Mouse (Mus musculus): ENCODE measurements around the gene Plscr5. TPM values are rescaled to one million over a fixed set of nuclear protein-coding genes. Genes with fewer than 3 reads are reported as not detected.

The Plscr5 gene
- polyA plus RNA-seq, 1 experiment from 2014 or later: not detected

DNA sequence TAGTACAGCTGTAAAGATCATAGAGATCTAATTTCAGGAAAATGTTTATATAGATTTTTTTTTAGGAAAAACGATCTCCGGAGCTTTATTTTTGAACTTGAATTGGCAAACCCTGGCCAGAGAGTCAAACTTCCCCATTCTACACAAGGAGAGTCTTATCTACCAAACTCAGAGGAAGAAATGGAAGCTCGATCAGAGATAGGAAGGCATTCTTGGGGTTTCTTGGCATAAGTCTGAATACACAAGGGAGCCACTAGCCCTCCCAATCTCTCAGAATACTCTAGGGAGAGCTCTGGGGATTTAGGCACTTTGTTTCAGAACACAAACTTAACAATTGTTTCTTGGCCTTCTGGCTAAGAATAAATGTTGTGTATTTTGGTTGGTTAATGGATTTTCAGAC, 27.4 kb downstream of the Plscr5 start:
- H3K4me1 ChIP-seq (replicated peaks; ENCODE audit: control insufficient read depth, insufficient read depth, low read length): no peaks in the 10 kb centered on the region

DNA sequence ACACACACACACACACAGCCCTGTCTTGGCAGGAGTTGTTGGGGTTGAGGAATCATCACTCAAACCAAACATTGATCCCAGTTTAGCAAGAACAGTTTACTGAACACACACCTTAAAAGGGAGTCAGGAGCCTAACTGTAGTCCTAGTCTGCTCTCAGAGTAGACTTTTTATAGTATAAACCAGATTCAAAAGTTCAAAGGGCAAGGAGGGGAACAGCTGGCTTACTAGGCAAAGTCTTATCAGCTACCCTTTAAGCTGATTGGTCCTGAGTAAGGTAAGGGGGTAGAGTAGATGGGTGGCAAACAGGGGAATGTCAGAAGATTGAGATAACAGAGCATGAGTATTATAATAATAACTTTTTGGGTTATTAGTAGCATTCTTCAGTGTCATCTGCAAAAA, 28.7 kb downstream of the Plscr5 start:
- H3K4me3 ChIP-seq (ENCODE audit: low read length): no peak overlapping the region
- H3K4me1 ChIP-seq (replicated peaks; ENCODE audit: control insufficient read depth, insufficient read depth, low read length): no peaks in the 10 kb centered on the region
- no peak overlapping the region for H3K27ac ChIP-seq (ENCODE audit: low read length)
- H3K27me3 ChIP-seq (ENCODE audit: control insufficient read depth, insufficient read depth, low read depth, low read length): no peaks in the 10 kb centered on the region
- no peaks in the 10 kb centered on the region for H3K9me3 ChIP-seq (ENCODE audit: control insufficient read depth, low read length)
- H3K36me3 ChIP-seq (ENCODE audit: control insufficient read depth, insufficient read depth, low read length): no peaks in the 10 kb centered on the region
- ATAC-seq (ENCODE audit: low read depth): no peak
- H3K4me2 ChIP-seq (ENCODE audit: low read depth, low read length): no peak overlapping the region
- no peak overlapping the region for H3K9ac ChIP-seq (ENCODE audit: low read length)

More for the DNA sequence above, 27.4 kb downstream of the Plscr5 start:
- Histone ChIP-seq H3K36me3 (ENCODE audit: control insufficient read depth, insufficient read depth, low read length) (no peaks in the 10 kb centered on the region), H3K9me3 (ENCODE audit: control insufficient read depth, low read length) (no peaks in the 10 kb centered on the region), H3K27ac (ENCODE audit: low read length) (no peak overlapping the region), H3K9ac (ENCODE audit: low read length) (no peak overlapping the region), H3K27me3 (ENCODE audit: control insufficient read depth, insufficient read depth, low read depth, low read length) (no peaks in the 10 kb centered on the region), H3K4me2 (ENCODE audit: low read depth, low read length) (no peak overlapping the region), H3K4me3 (ENCODE audit: low read length) (no peak overlapping the region)
- WGBS: 35% methylated on average over 3 of the region's 3 CpGs
- no peak for ATAC-seq (ENCODE audit: low read depth)

DNA sequence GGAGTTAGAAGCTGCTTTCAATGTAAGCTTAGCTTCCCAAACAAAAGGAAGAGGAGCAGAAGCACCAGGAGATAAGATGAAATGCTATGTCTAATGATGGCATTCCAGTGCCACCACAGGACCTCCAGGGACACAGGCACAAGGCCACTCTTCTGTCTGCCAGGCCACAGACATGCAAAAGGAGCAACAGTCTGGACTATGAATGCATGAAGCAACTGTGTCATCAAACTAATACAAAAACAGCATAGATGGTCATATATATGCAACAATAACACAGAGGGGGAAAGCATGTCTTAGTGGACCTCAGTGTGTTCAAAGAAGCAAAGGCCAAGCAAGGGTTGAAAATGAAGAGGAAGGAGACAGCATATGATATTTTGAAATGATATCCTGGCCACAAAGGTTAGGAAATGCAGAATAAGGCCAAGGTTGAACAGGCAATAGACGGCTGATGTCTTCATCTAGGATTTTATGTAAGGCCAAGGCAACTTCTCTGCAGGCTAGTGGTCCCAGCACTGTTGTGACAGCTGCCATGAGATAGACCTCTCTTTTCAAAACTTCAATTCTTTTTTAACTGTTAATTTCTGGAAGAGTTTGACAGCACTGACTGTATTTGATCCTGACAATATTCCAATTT, 32.0 kb downstream of the Plscr5 start:
- H3K27me3 ChIP-seq (ENCODE audit: control insufficient read depth, insufficient read depth, low read depth, low read length): no peaks in the 10 kb centered on the region
- no peak overlapping the region for H3K4me3 ChIP-seq (ENCODE audit: low read length)
- no peaks in the 10 kb centered on the region for H3K4me1 ChIP-seq (replicated peaks; ENCODE audit: control insufficient read depth, insufficient read depth, low read length)
- H3K9ac ChIP-seq (ENCODE audit: low read length): no peak overlapping the region
- no peak for ATAC-seq (ENCODE audit: low read depth)
- no peaks in the 10 kb centered on the region for H3K9me3 ChIP-seq (ENCODE audit: control insufficient read depth, low read length)
- no peaks in the 10 kb centered on the region for H3K36me3 ChIP-seq (ENCODE audit: control insufficient read depth, insufficient read depth, low read length)
- 90% methylated on average over 1 of the region's 1 CpGs for WGBS
- H3K27ac ChIP-seq (ENCODE audit: low read length): no peak overlapping the region
- no peak overlapping the region for H3K4me2 ChIP-seq (ENCODE audit: low read depth, low read length)

DNA sequence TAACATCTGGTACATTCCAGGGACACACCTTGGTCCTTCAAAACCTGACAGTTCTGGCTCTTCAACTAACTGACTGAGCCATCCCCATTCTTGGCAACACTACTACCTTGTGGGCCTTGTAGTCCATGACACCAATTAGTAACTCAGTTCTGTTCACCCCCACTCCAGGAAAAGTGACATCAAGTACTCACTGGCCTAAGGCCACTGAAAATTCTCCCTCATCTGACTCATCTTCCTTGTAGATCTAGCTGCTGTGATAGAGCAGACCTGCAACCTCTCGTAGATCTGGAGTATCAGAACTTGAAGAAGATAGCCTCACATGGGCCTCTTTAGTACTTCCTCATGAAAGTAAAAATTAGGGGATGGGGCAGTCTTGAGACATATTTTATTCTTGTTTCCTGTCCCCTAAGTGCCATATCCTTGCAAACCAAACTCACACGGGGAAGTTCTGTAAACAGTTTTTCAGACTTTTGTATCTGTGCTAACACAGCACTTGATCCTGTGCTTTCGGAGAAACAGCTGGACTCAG, 33.5 kb downstream of the Plscr5 start:
- Histone ChIP-seq H3K36me3 (ENCODE audit: control insufficient read depth, insufficient read depth, low read length) (no peaks in the 10 kb centered on the region), H3K27me3 (ENCODE audit: control insufficient read depth, insufficient read depth, low read depth, low read length) (no peaks in the 10 kb centered on the region), H3K4me3 (ENCODE audit: low read length) (no peak overlapping the region), H3K9ac (ENCODE audit: low read length) (no peak overlapping the region), H3K27ac (ENCODE audit: low read length) (no peak overlapping the region), H3K4me2 (ENCODE audit: low read depth, low read length) (no peak overlapping the region), H3K9me3 (ENCODE audit: control insufficient read depth, low read length) (no peaks in the 10 kb centered on the region), H3K4me1 (replicated peaks; ENCODE audit: control insufficient read depth, insufficient read depth, low read length) (no peaks in the 10 kb centered on the region)
- no peak for ATAC-seq (ENCODE audit: low read depth)
- 44% methylated on average over 3 of the region's 3 CpGs for WGBS

DNA sequence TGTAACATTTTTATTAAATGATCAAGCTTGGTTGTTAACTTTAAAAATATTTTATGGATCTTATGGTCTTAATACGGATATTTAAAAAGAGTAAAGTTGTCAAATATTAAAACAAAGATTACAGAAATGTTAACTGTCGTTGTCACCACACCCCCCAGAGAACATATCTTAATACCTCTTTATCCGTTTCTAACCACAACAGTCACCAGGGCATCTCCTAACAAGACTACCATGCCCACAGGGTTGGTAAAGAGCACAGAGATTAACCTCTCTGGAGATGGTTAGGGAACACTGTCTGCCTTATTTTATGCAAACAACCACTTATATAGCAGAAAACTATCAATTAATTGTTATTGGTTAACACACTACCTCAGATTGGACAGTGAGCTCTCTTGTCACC, 34.1 kb downstream of the Plscr5 start:
- Histone ChIP-seq H3K4me2 (ENCODE audit: low read depth, low read length) (no peak overlapping the region), H3K36me3 (ENCODE audit: control insufficient read depth, insufficient read depth, low read length) (no peaks in the 10 kb centered on the region), H3K9ac (ENCODE audit: low read length) (no peak overlapping the region), H3K4me1 (replicated peaks; ENCODE audit: control insufficient read depth, insufficient read depth, low read length) (no peaks in the 10 kb centered on the region), H3K27ac (ENCODE audit: low read length) (no peak overlapping the region), H3K4me3 (ENCODE audit: low read length) (no peak overlapping the region), H3K27me3 (ENCODE audit: control insufficient read depth, insufficient read depth, low read depth, low read length) (no peaks in the 10 kb centered on the region), H3K9me3 (ENCODE audit: control insufficient read depth, low read length) (no peaks in the 10 kb centered on the region)
- ATAC-seq (ENCODE audit: low read depth): no peak
- 84% methylated on average over 3 of the region's 3 CpGs for WGBS

DNA sequence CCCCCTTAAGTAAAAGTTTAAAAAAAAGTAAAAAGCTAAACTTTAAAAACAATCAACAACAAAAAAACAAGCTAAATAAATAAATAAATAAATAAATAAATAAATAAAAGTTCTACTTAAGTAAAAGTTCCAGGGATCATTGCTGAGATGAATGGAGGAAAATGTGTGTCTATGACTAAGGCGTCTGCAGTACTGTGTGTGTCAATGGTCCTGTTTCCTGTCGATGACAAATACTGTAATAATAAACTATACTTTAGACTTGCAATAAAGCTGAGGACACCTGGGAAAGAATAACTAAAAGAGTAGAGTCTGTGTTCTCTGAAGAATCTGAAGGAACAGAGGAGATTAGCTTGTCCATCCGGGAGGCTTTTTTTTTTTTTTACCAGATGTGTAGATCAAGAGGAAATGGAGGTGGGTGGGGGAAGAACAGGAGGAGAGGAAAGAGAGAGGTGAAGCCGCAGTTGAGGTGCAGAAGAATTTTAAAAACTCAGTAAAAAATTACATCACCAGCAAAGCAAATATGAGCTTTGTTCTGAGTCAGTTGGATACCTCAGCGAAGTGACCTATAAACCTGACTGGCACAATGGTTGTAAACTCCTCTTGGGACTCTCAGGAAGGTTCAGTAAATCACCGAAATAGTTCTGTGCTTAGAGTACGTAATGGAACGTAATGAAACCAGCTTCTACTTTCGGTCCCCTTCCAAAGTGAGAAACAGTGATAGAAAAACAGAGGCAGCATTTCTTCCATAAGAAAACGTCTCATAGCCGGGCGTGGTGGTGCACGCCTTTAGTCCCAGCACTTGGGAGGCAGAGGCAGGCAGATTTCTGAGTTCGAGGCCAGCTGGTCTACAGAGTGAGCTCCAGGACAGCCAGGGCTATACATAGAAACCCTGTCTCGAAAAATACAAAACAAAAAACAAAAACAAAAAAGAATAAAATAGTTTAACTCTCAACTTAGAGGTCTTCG, 36.4 kb downstream of the Plscr5 start:
- no peak overlapping the region for H3K4me2 ChIP-seq (ENCODE audit: low read depth, low read length)
- no peaks in the 10 kb centered on the region for H3K9me3 ChIP-seq (ENCODE audit: control insufficient read depth, low read length)
- 73% methylated on average over 16 of the region's 16 CpGs for WGBS
- H3K27ac ChIP-seq (ENCODE audit: low read length): no peak overlapping the region; the same call in 1 of the 2 replicates
- H3K27me3 ChIP-seq (ENCODE audit: control insufficient read depth, insufficient read depth, low read depth, low read length): no peaks in the 10 kb centered on the region
- H3K9ac ChIP-seq (ENCODE audit: low read length): no peak overlapping the region
- H3K36me3 ChIP-seq (ENCODE audit: control insufficient read depth, insufficient read depth, low read length): no peaks in the 10 kb centered on the region
- no peak for ATAC-seq (ENCODE audit: low read depth)
- no peak overlapping the region for H3K4me3 ChIP-seq (ENCODE audit: low read length)
- H3K4me1 ChIP-seq (replicated peaks; ENCODE audit: control insufficient read depth, insufficient read depth, low read length): no peaks in the 10 kb centered on the region

DNA sequence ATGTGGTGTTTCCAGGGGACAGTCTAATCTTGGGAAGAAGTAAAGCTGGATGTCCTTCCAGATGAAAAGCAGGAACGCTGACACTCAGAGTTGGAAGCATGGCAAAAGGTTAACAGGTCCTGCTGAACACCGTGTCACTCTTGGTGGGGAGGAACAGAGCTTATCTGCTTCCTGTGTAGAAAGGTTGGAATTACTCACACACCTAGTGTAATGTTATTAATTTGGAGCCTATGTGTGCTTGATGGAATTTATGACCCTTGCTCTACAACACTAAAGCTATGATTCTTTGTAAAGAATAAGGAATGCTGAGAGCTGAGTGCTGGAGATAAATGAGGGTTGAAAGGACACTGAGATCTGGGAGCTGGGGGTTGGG, 37.1 kb downstream of the Plscr5 start:
- no peak for ATAC-seq (ENCODE audit: low read depth)
- no peaks in the 10 kb centered on the region for H3K9me3 ChIP-seq (ENCODE audit: control insufficient read depth, low read length)
- no peak overlapping the region for H3K27ac ChIP-seq (ENCODE audit: low read length)
- H3K36me3 ChIP-seq (ENCODE audit: control insufficient read depth, insufficient read depth, low read length): no peaks in the 10 kb centered on the region
- H3K4me1 ChIP-seq (replicated peaks; ENCODE audit: control insufficient read depth, insufficient read depth, low read length): no peaks in the 10 kb centered on the region
- no peak overlapping the region for H3K4me2 ChIP-seq (ENCODE audit: low read depth, low read length)
- no peak overlapping the region for H3K4me3 ChIP-seq (ENCODE audit: low read length)
- no peak overlapping the region for H3K9ac ChIP-seq (ENCODE audit: low read length)
- no peaks in the 10 kb centered on the region for H3K27me3 ChIP-seq (ENCODE audit: control insufficient read depth, insufficient read depth, low read depth, low read length)
- WGBS: 32% methylated on average over 2 of the region's 2 CpGs

DNA sequence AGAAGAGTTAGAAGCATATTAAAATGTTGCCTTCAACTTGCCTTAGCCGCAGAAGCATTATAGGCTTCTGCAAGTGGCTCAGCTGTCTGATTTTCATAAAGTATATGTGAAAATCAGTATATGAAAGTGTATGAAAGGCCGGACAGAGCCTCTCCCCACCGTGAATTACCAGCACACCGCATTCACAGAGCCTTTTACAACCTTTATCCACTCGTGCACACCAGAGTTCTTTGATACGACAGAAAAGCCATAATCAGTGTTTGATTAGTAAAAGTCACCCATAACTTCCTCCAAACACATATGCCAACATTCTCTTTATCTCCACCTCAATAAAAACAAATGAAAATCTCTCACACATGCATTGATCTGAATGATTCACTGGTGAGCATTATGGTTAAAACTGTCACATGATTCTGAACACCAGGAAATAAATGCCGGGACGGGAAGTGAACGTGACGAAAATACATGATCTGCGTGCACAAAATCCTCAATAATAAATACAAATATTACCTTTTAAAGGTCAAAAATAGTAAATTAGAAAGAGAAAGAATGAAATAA, 42.2 kb downstream of the Plscr5 start:
- no peaks in the 10 kb centered on the region for H3K9me3 ChIP-seq (ENCODE audit: control insufficient read depth, low read length)
- H3K27me3 ChIP-seq (ENCODE audit: control insufficient read depth, insufficient read depth, low read depth, low read length): no peaks in the 10 kb centered on the region
- H3K4me2 ChIP-seq (ENCODE audit: low read depth, low read length): no peak overlapping the region
- no peak overlapping the region for H3K4me3 ChIP-seq (ENCODE audit: low read length)
- WGBS: 77% methylated on average over 11 of the region's 11 CpGs
- H3K36me3 ChIP-seq (ENCODE audit: control insufficient read depth, insufficient read depth, low read length): no peaks in the 10 kb centered on the region
- no peak overlapping the region for H3K9ac ChIP-seq (ENCODE audit: low read length)
- ATAC-seq (ENCODE audit: low read depth): no peak
- H3K4me1 ChIP-seq (replicated peaks; ENCODE audit: control insufficient read depth, insufficient read depth, low read length): no peaks in the 10 kb centered on the region
- H3K27ac ChIP-seq (ENCODE audit: low read length): no peak overlapping the region

DNA sequence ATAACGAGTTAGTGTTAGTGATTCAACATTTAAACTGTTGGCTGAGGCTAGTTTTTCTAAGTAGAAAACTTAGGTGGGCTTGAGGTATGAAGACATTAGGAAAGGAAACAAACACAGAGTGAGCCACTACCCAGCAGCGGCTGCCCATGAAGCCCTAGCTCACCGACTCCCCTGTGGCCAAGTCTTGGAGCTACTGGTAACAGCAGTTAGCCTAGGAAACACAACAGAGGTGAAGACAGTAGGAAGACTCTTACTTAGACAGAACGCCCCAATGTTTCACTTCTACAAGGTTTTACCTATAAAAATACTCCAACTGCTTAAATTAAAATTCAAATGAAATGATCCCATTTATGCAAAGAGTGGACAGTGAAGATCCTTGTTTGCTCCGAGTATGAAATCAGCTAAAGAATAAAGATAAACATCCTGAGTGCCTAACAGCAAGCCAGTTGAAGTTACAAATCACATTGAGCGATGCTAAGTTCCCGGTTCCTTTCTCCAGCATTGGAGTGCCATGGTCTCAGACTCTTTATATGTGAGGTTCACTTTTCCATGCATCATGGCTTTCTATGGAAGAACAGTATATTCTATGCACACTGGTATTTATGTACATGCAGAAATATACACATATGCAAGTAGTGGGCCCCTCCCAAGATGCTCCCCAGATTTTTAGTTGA, 56.2 kb downstream of the Plscr5 start:
- no peaks in the 10 kb centered on the region for H3K9me3 ChIP-seq (ENCODE audit: control insufficient read depth, low read length)
- no peak for ATAC-seq (ENCODE audit: low read depth)
- H3K27me3 ChIP-seq (ENCODE audit: control insufficient read depth, insufficient read depth, low read depth, low read length): no peaks in the 10 kb centered on the region
- no peak overlapping the region for H3K27ac ChIP-seq (ENCODE audit: low read length)
- no peak overlapping the region for H3K4me3 ChIP-seq (ENCODE audit: low read length)
- H3K4me1 ChIP-seq (replicated peaks; ENCODE audit: control insufficient read depth, insufficient read depth, low read length): peaks cover 6% of the 10 kb centered on the region
- H3K4me2 ChIP-seq (ENCODE audit: low read depth, low read length): no peak overlapping the region
- 68% methylated on average over 7 of the region's 7 CpGs for WGBS
- H3K36me3 ChIP-seq (ENCODE audit: control insufficient read depth, insufficient read depth, low read length): no peaks in the 10 kb centered on the region
- no peak overlapping the region for H3K9ac ChIP-seq (ENCODE audit: low read length)

Data from lung, embryonic 16.5 days (tissue).